Mouse (Mus musculus): ENCODE measurements at regions not wholly inside any gene's neighbourhood (a gene's known extent, or its start where the extent isn't known, plus 50 kb on each side); places are given as distances from the start of the nearest gene placed in this dataset.

DNA sequence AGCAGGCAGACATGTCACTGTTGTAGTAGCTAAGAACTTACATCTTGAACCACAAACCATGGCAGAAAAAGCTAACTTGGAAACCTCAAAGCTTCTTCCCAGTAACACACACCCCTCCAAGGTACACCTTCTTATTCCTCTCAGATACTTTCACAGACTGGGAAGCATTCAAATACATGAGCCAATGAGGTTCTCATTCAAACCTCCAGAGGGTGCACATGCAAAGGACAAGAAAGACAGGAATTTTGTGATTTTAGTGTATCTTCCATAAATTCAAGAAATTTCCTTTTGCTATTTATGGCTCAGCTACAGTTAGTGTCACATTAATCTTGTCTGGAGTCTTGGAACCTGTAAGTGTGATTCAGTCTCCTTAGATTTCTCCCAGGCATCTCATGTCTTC, 115.4 kb downstream of the Gm21897 start:
- no peak for TF ChIP-seq CTCF (conservative IDR thresholded peaks at IDR 0.05; ENCODE audit: low read length)
- TF ChIP-seq NANOG (IDR thresholded peaks at IDR 0.05; ENCODE audit: borderline replicate concordance, low read length): no peak
- no peak for TF ChIP-seq POU5F1 (IDR thresholded peaks at IDR 0.05; ENCODE audit: borderline replicate concordance, low read length)
